Mouse (Mus musculus): ENCODE results near the gene Uty.
A peak's percentile ranks its signal among the peaks of the same experiment; 100 is the strongest.

Gene Uty

GRCm38 (mm10) chrY:1245426-1245863 lies at the start of gene Uty:
TSS of gene Uty (minus strand) at chrY:1245759.
- DNase-seq (ENCODE audit: low read depth, low spot score): peak; percentile 88
- Histone ChIP-seq H3K27me3 (ENCODE audit: control insufficient read depth, insufficient read depth, low read length, poor library complexity, severe bottlenecking) (no peaks in the 10 kb centered on the region), H3K36me3 (ENCODE audit: control insufficient read depth, insufficient read depth, low read length, poor library complexity, severe bottlenecking) (no peaks in the 10 kb centered on the region)

- H3K27me3 ChIP-seq (ENCODE audit: control insufficient read depth, insufficient read depth, low read length, poor library complexity, severe bottlenecking): no peaks in the 10 kb centered on the region
- no peaks in the 10 kb centered on the region for H3K36me3 ChIP-seq (ENCODE audit: control insufficient read depth, insufficient read depth, low read length, poor library complexity, severe bottlenecking)
- DNase-seq (ENCODE audit: low read depth, low spot score): peak; percentile 60
These were observed 48.1 kb upstream of the Uty start for GRCm38 (mm10) chrY:1293708-1294107.

- peak; percentile 93 for DNase-seq (ENCODE audit: low read depth, low spot score)
- Histone ChIP-seq H3K27me3 (ENCODE audit: control insufficient read depth, insufficient read depth, low read length, poor library complexity, severe bottlenecking) (no peaks in the 10 kb centered on the region), H3K36me3 (ENCODE audit: control insufficient read depth, insufficient read depth, low read length, poor library complexity, severe bottlenecking) (no peaks in the 10 kb centered on the region)
These were observed 40.7 kb upstream of the Uty start, which contains the start of gene Ddx3y for GRCm38 (mm10) chrY:1286171-1286795. TSS of gene Ddx3y (minus strand) at chrY:1286629.

- peak; percentile 56 for DNase-seq (ENCODE audit: low read depth, low spot score)
- Histone ChIP-seq H3K36me3 (ENCODE audit: control insufficient read depth, insufficient read depth, low read length, poor library complexity, severe bottlenecking) (no peaks in the 10 kb centered on the region), H3K27me3 (ENCODE audit: control insufficient read depth, insufficient read depth, low read length, poor library complexity, severe bottlenecking) (no peaks in the 10 kb centered on the region)
These were observed 40.2 kb upstream of the Uty start for GRCm38 (mm10) chrY:1285735-1286134.

- DNase-seq (ENCODE audit: low read depth, low spot score): peak; percentile 14
- Histone ChIP-seq H3K36me3 (ENCODE audit: control insufficient read depth, insufficient read depth, low read length, poor library complexity, severe bottlenecking) (no peaks in the 10 kb centered on the region), H3K27me3 (ENCODE audit: control insufficient read depth, insufficient read depth, low read length, poor library complexity, severe bottlenecking) (no peaks in the 10 kb centered on the region)
These were observed 558 bp upstream of the Uty start for GRCm38 (mm10) chrY:1246117-1246516.

- Histone ChIP-seq H3K27me3 (ENCODE audit: control insufficient read depth, insufficient read depth, low read length, poor library complexity, severe bottlenecking) (no peaks in the 10 kb centered on the region), H3K36me3 (ENCODE audit: control insufficient read depth, insufficient read depth, low read length, poor library complexity, severe bottlenecking) (no peaks in the 10 kb centered on the region)
- DNase-seq (ENCODE audit: low read depth, low spot score): peak; percentile 42
These were observed 619 bp downstream of the Uty start for GRCm38 (mm10) chrY:1244940-1245339.

- H3K27me3 ChIP-seq (ENCODE audit: control insufficient read depth, insufficient read depth, low read length, poor library complexity, severe bottlenecking): no peaks in the 10 kb centered on the region
- H3K36me3 ChIP-seq (ENCODE audit: control insufficient read depth, insufficient read depth, low read length, poor library complexity, severe bottlenecking): no peaks in the 10 kb centered on the region
- no peak for DNase-seq (ENCODE audit: low read depth, low spot score)
These were observed 1.1 kb downstream of the Uty start for GRCm38 (mm10) chrY:1244421-1244820.

- DNase-seq (ENCODE audit: low read depth, low spot score): peak; percentile 52
- Histone ChIP-seq H3K27me3 (ENCODE audit: control insufficient read depth, insufficient read depth, low read length, poor library complexity, severe bottlenecking) (no peaks in the 10 kb centered on the region), H3K36me3 (ENCODE audit: control insufficient read depth, insufficient read depth, low read length, poor library complexity, severe bottlenecking) (no peaks in the 10 kb centered on the region)
These were observed 25.6 kb downstream of the Uty start for GRCm38 (mm10) chrY:1220001-1220400.

- Histone ChIP-seq H3K27me3 (ENCODE audit: control insufficient read depth, insufficient read depth, low read length, poor library complexity, severe bottlenecking) (no peaks in the 10 kb centered on the region), H3K36me3 (ENCODE audit: control insufficient read depth, insufficient read depth, low read length, poor library complexity, severe bottlenecking) (no peaks in the 10 kb centered on the region)
- DNase-seq (ENCODE audit: low read depth, low spot score): no peak
These were observed 67.1 kb downstream of the Uty start for GRCm38 (mm10) chrY:1178476-1178875.

- H3K27me3 ChIP-seq (ENCODE audit: control insufficient read depth, insufficient read depth, low read length, poor library complexity, severe bottlenecking): no peaks in the 10 kb centered on the region
- DNase-seq (ENCODE audit: low read depth, low spot score): no peak
These were observed 82.5 kb downstream of the Uty start for GRCm38 (mm10) chrY:1163054-1163453.

GRCm38 (mm10) chrY:1116153-1116552 lies 129.4 kb downstream of the Uty start:
- Histone ChIP-seq H3K36me3 (ENCODE audit: control insufficient read depth, insufficient read depth, low read length, poor library complexity, severe bottlenecking) (no peaks in the 10 kb centered on the region; the same call in 1 of the 2 replicates), H3K27me3 (ENCODE audit: control insufficient read depth, insufficient read depth, low read length, poor library complexity, severe bottlenecking) (no peaks in the 10 kb centered on the region)
- no peak for DNase-seq (ENCODE audit: low read depth, low spot score)

More at GRCm38 (mm10) chrY:1163054-1163453, 82.5 kb downstream of the Uty start:
- 0 out of 2 replicates have a peak, but pooled peaks cover 1% of the 10 kb centered on the region for H3K36me3 ChIP-seq (ENCODE audit: control insufficient read depth, insufficient read depth, low read length, poor library complexity, severe bottlenecking)

- no peaks in the 10 kb centered on the region for H3K27me3 ChIP-seq (ENCODE audit: control insufficient read depth, insufficient read depth, low read length, poor library complexity, severe bottlenecking)
- H3K36me3 ChIP-seq (ENCODE audit: control insufficient read depth, insufficient read depth, low read length, poor library complexity, severe bottlenecking): no peaks in the 10 kb centered on the region; the same call in 1 of the 2 replicates
- no peak for DNase-seq (ENCODE audit: low read depth, low spot score)
These were observed 131.5 kb downstream of the Uty start for GRCm38 (mm10) chrY:1114016-1114415.

All from splenic B cell, adult 2 months (primary cell).